Mouse (Mus musculus) splenic B cell, adult 2 months (primary cell): Measurements from ENCODE around the gene Cd40lg.

ENCODE experiments used
- DNase-seq: peaks from one replicate; pipeline ENCODE4 v3.0.0-alpha.2; 2011; ENCODE audit warnings: low read depth, low spot score
- H3K27me3 ChIP-seq: 2 replicates; pipeline ENCODE4 v1.6.1; 2012; ENCODE audit warnings: mild to moderate bottlenecking, low read length, moderate library complexity, mixed read lengths; ENCODE audit not compliant: control insufficient read depth, poor library complexity, insufficient read depth, severe bottlenecking
- H3K36me3 ChIP-seq: 2 replicates; pipeline ENCODE4 v1.6.1; 2012; ENCODE audit warnings: mild to moderate bottlenecking, low read length, moderate library complexity, mixed read lengths; ENCODE audit not compliant: control insufficient read depth, poor library complexity, insufficient read depth, severe bottlenecking

Cd40lg gene

DNA sequence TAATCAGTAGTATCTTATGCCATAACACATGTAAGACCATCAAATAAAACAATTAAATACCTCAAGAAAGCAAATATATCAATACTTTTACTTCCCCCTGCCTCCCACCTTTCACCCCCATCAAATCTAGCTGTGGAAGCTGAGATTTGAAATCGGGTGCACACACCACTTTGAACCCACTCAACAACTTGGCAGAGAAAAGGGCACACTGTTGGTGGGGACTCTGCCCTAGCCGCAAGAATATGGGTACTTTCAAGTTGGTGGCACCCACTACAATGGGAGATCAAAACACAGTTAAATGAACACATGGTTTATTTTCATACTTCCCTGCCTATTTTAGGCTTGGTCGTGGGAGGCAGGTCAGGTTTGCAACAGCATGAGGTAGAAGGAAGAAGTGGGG lies 9.9 kb downstream of the Cd40lg start:
- DNase-seq: no peak
- Histone ChIP-seq H3K27me3 (no peaks in the 10 kb centered on the region), H3K36me3 (no peaks in the 10 kb centered on the region)

DNA sequence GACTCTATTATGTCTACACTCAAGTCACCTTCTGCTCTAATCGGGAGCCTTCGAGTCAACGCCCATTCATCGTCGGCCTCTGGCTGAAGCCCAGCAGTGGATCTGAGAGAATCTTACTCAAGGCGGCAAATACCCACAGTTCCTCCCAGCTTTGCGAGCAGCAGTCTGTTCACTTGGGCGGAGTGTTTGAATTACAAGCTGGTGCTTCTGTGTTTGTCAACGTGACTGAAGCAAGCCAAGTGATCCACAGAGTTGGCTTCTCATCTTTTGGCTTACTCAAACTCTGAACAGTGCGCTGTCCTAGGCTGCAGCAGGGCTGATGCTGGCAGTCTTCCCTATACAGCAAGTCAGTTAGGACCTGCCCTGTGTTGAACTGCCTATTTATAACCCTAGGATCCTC lies 11.4 kb downstream of the Cd40lg start:
- no peak for DNase-seq
- Histone ChIP-seq H3K27me3 (no peaks in the 10 kb centered on the region), H3K36me3 (no peaks in the 10 kb centered on the region)

- peaks cover 3% of the 10 kb centered on the region; the same call in 1 of the 2 replicates for H3K36me3 ChIP-seq
- DNase-seq: peak; percentile 48
- H3K27me3 ChIP-seq: no peaks in the 10 kb centered on the region
These were observed 16.2 kb downstream of the Cd40lg start for GRCm38 (mm10) chrX:57228178-57228577.

GRCm38 (mm10) chrX:57233596-57233995 lies 21.7 kb downstream of the Cd40lg start:
- no peak for DNase-seq
- Histone ChIP-seq H3K27me3 (no peaks in the 10 kb centered on the region), H3K36me3 (peaks cover 5% of the 10 kb centered on the region; the same call in 1 of the 2 replicates)

DNA sequence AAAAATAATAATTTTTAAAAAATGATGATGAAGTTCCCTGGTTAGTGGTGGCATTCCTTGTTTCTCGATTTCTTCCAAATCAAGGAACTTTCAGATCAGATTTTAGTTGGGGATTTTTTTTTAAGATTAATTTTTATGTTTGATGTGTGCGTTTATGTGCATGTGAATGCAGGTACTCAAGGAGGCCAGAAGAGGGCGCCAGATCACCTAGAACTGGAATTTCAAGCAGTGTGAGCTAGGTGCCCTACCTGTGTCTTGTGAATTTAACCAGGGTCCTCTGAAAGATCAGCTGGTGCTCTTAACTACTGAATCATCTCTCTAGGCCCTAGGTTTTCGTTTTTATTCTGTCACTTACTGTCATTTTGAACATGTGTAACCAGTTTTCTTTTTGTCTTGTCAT lies 24.0 kb downstream of the Cd40lg start:
- Histone ChIP-seq H3K27me3 (no peaks in the 10 kb centered on the region), H3K36me3 (peaks cover 5% of the 10 kb centered on the region; the same call in 1 of the 2 replicates)
- DNase-seq: peak; percentile 22

DNA sequence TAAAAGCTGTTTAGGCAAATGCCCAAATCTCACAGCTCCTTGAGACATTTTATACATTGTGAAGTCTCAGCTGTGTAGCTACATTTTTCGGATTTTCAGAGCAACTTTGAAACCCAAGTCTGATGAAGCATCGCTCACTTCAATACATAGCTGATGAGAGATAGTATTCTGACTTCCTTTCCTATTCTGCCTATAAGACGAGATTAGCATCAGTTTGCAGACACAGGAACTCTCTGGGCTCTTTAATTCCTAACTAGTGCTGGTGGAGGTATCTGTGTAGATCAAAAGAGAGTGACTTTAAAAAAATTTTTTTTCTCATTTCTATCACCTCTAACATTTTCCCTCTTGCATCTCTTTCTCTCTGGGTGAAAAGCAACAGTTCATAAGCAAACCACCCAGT lies 26.6 kb downstream of the Cd40lg start:
- Histone ChIP-seq H3K36me3 (peaks cover 3% of the 10 kb centered on the region; the same call in 1 of the 2 replicates), H3K27me3 (no peaks in the 10 kb centered on the region)
- no peak for DNase-seq

DNA sequence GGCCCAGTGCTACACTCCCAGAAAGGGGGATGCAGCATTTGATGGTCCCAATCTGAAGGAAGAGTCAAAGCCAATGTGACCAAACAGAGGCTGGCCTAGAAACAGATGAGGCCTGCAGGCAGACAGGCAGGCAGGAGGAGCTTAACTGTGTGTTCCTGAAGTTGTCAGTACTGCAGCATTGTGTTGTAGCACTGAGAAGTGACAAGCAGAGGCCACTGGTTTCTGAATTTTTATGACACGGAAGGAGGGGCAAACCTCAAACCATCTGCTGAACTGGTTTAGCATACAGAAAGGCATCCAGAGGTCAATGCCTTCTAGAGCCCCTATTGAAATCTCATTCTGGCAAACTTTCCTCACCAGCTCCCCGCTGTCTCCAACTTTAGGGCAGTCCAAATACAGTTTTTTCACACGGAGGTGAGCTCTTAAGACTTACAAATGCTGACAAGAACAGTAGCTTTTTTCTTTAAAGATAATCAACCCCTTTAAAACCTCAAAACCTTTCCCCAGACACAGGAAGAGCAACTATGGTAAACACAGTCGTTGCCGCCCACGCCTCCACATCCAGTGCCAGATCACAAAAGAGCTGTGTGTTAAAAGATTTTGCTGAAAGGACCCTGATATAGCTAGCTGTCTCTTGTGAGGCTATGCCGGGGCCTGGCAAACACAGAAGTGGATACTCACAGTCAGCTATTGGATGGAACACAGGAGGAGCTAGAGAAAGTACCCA lies 41.5 kb downstream of the Cd40lg start:
- Histone ChIP-seq H3K36me3 (peaks cover 2% of the 10 kb centered on the region; the same call in 1 of the 2 replicates), H3K27me3 (no peaks in the 10 kb centered on the region)
- DNase-seq: no peak

GRCm38 (mm10) chrX:57260744-57261143 lies 48.8 kb downstream of the Cd40lg start:
- Histone ChIP-seq H3K27me3 (no peaks in the 10 kb centered on the region), H3K36me3 (no peaks in the 10 kb centered on the region)
- DNase-seq: peak; percentile 62

GRCm38 (mm10) chrX:57263515-57263914 lies 51.6 kb downstream of the Cd40lg start:
- no peak for DNase-seq
- Histone ChIP-seq H3K27me3 (no peaks in the 10 kb centered on the region), H3K36me3 (no peaks in the 10 kb centered on the region)
